10 mouse cellular contexts compared by ENCODE assay signal in the genomic region with DNA sequence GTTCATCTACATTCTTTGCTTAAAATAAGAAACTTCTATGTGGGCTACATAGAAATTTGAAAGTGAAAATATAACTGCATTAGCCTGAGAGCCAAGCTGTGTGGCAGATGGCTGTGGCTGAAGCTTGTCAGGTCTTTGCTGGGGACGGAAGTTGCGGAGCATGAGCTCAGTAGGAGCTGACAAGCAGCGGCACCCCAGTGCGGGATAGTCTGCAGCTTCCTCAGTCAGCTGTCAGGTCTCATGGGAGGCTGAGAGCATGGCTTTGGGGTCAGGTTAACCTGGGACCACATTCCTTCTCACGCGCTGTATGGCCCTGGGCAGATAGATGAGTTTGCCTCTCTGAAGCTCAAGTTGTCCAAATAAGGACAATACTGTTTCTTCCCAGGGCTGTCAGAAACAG. TPM values are rescaled to one million over a fixed set of nuclear protein-coding genes. Genes with fewer than 3 reads are reported as not detected.
DNase-seq lines count a peak whose midpoint lies in the region; ATAC-seq lines count a peak whose summit lies in the region.
"Had no signal": no experiment of that assay in that cellular context is flagged by ENCODE, and none has a peak within 500 bp of the region (broad histone marks: within the 10 kb centered on the region; RNA-seq: fewer than 3 reads in every experiment).

No protein-coding gene starts in this region.

- no peak overlapping the region for H3K4me2 ChIP-seq in hindbrain, embryonic 12.5 days (replicated peaks)

- no peak overlapping the region for H3K9ac ChIP-seq in hindbrain, embryonic 12.5 days
- H3K9ac ChIP-seq: liver, embryonic 14.5 days had no signal

- H3K36me3 ChIP-seq in hindbrain, embryonic 12.5 days, result peaks cover 46% of the 10 kb centered on the region

- H3K4me3 ChIP-seq in hindbrain, embryonic 12.5 days, result no peak overlapping the region

- DNase-seq in cerebellum, postnatal 10 days, result peak; percentile 43 to 47
- DNase-seq in cerebellum, postnatal 4 days (ENCODE audit: low spot score in 2 of 2), result no peak
- peak; percentile 34 to 36 for DNase-seq in layer of hippocampus, postnatal 25 days (ENCODE audit: extremely low spot score in 1 of 2, low spot score in 1 of 2)
- DNase-seq in layer of hippocampus, postnatal 10 days (ENCODE audit: low spot score in 2 of 2), result no peak
- DNase-seq in right cerebral cortex, adult 2 months (ENCODE audit: low spot score in 2 of 2), result peak; percentile 68
- DNase-seq in adrenal gland, postnatal 4 days (ENCODE audit: low spot score in 2 of 2), result no peak

- ATAC-seq in hindbrain, embryonic 12.5 days (ENCODE audit: low FRiP score), result peak; percentile 35; the same call in 1 of the 2 replicates
- no peak for ATAC-seq in CD4-positive, CD25-positive, alpha-beta regulatory T cell, adult 4 months

- no peaks in the 10 kb centered on the region; the same call in 1 of the 2 replicates for H3K9me3 ChIP-seq in hindbrain, embryonic 12.5 days (replicated peaks)

- WGBS in hindbrain, embryonic 12.5 days, result 66% methylated on average over 6 of the region's 6 CpGs

- H3K27me3 ChIP-seq in hindbrain, embryonic 12.5 days, result no peaks in the 10 kb centered on the region; the same call in 1 of the 2 replicates

- H3K27ac ChIP-seq in hindbrain, embryonic 12.5 days, result 0 out of 2 replicates have a peak overlapping the region, but pooled peaks have one; percentile 23
- H3K27ac ChIP-seq: liver, embryonic 14.5 days had no signal

- peaks cover 19% of the 10 kb centered on the region for H3K4me1 ChIP-seq in hindbrain, embryonic 12.5 days

RNA-seq across cellular contexts. Expression of a gene that starts 37.8 kb away (rescaled TPM):
- total RNA-seq in layer of hippocampus, postnatal 25 days (2021), result 10 to 100 TPM; 26.7 to 28.7 TPM
- 10 to 100 TPM; 24.0 to 25.9 TPM for total RNA-seq in layer of hippocampus, postnatal 10 days (2021)
- polyA plus RNA-seq in hindbrain, embryonic 12.5 days (2016; fragmentation: Nextera tagmentation; extraction: Ambion mirVana), result 28.4 and 31.5 TPM in 2 replicates
- 1 to 10 TPM; 1.7 to 5.1 TPM for polyA plus RNA-seq in CD4-positive, CD25-positive, alpha-beta regulatory T cell, adult 4 months (2017; shearing (Covaris generic))
- total RNA-seq in adrenal gland, postnatal 4 days (2021), result 10 to 100 TPM; 23.5 to 25.6 TPM

RNA-seq across cellular contexts. Expression of a gene that starts 37.9 kb away (rescaled TPM):
- 1 to 10 TPM; 5.8 to 6.1 TPM for total RNA-seq in layer of hippocampus, postnatal 25 days (2021)
- 1 to 10 TPM; 5.0 to 6.2 TPM for total RNA-seq in layer of hippocampus, postnatal 10 days (2021)
- polyA plus RNA-seq in hindbrain, embryonic 12.5 days (2016; fragmentation: Nextera tagmentation; extraction: Ambion mirVana), result 19.8 and 22.4 TPM in 2 replicates
- polyA plus RNA-seq in CD4-positive, CD25-positive, alpha-beta regulatory T cell, adult 4 months (2017; shearing (Covaris generic)), result 10 to 100 TPM in 1 of 2 experiments, 1 to 10 TPM in 1; 9.8 to 14.9 TPM
- total RNA-seq in adrenal gland, postnatal 4 days (2021), result 1 to 10 TPM; 7.5 to 8.1 TPM

RNA-seq across cellular contexts. Expression of a gene that starts 40.5 kb away (rescaled TPM):
- under 1 TPM; 0.49 to 0.59 TPM for total RNA-seq in layer of hippocampus, postnatal 25 days (2021)
- under 1 TPM; 0.27 TPM for total RNA-seq in layer of hippocampus, postnatal 10 days (2021)
- 0.16 and 0.19 TPM in 2 replicates for polyA plus RNA-seq in hindbrain, embryonic 12.5 days (2016; fragmentation: Nextera tagmentation; extraction: Ambion mirVana)
- not detected for polyA plus RNA-seq in CD4-positive, CD25-positive, alpha-beta regulatory T cell, adult 4 months (2017; shearing (Covaris generic))
- total RNA-seq in adrenal gland, postnatal 4 days (2021), result 1 to 10 TPM in 1 of 2 experiments, under 1 TPM in 1; 0.70 to 1.1 TPM

RNA-seq across cellular contexts. Expression of a gene that starts 52.8 kb away (rescaled TPM):
- 1 to 10 TPM; 2.8 to 3.8 TPM for total RNA-seq in layer of hippocampus, postnatal 25 days (2021)
- 1 to 10 TPM; 2.9 to 3.5 TPM for total RNA-seq in layer of hippocampus, postnatal 10 days (2021)
- 2.3 TPM in 2 replicates for polyA plus RNA-seq in hindbrain, embryonic 12.5 days (2016; fragmentation: Nextera tagmentation; extraction: Ambion mirVana)
- under 1 TPM in 1 of 2 experiments, not detected in 1; 0.20 TPM for polyA plus RNA-seq in CD4-positive, CD25-positive, alpha-beta regulatory T cell, adult 4 months (2017; shearing (Covaris generic))
- 1 to 10 TPM in 1 of 2 experiments, under 1 TPM in 1; 0.96 to 1.9 TPM for total RNA-seq in adrenal gland, postnatal 4 days (2021)

RNA-seq across cellular contexts. Expression of a gene that starts 53.7 kb away (rescaled TPM):
- not detected for total RNA-seq in layer of hippocampus, postnatal 25 days (2021)
- not detected for total RNA-seq in layer of hippocampus, postnatal 10 days (2021)
- not detected in 2 replicates for polyA plus RNA-seq in hindbrain, embryonic 12.5 days (2016; fragmentation: Nextera tagmentation; extraction: Ambion mirVana)
- not detected for polyA plus RNA-seq in CD4-positive, CD25-positive, alpha-beta regulatory T cell, adult 4 months (2017; shearing (Covaris generic))
- not detected for total RNA-seq in adrenal gland, postnatal 4 days (2021)
- polyA plus RNA-seq: liver, embryonic 14.5 days; spleen, adult 2 months had no signal

Comparison
In these comparisons a context has a peak if more than half of its experiments do, and no peak if none do; other contexts are left out.
1. DNase-seq: peak in cerebellum, postnatal 10 days (2 of 2), layer of hippocampus, postnatal 25 days (2 of 2) and right cerebral cortex, adult 2 months (2 of 2); none in cerebellum, postnatal 4 days (0 of 2), layer of hippocampus, postnatal 10 days (0 of 2) and adrenal gland, postnatal 4 days (0 of 2).